Comparison of ENCODE assay signal across 13 mouse cellular contexts in genomic region chr14:45615776-45616175, GRCm38 (mm10).
"Had no signal": no experiment of that assay in that cellular context is flagged by ENCODE, and none has a peak within 500 bp of the region (broad histone marks: within the 10 kb centered on the region; RNA-seq: fewer than 3 reads in every experiment).

No protein-coding gene starts in this region.

- H3K27ac ChIP-seq: limb, embryonic 12.5 days; limb, embryonic 15.5 days; liver, embryonic 12.5 days; liver, embryonic 15.5 days had no signal

- H3K4me2 ChIP-seq: limb, embryonic 12.5 days; limb, embryonic 15.5 days; liver, embryonic 12.5 days; liver, embryonic 15.5 days; midbrain, embryonic 11.5 days had no signal

- H3K9me3 ChIP-seq: limb, embryonic 12.5 days; limb, embryonic 15.5 days; liver, embryonic 12.5 days; liver, embryonic 15.5 days had no signal

- H3K27me3 ChIP-seq: limb, embryonic 12.5 days; limb, embryonic 15.5 days; liver, embryonic 12.5 days; liver, embryonic 15.5 days had no signal

- ATAC-seq: liver, embryonic 12.5 days had no signal

- H3K9ac ChIP-seq: limb, embryonic 12.5 days; limb, embryonic 15.5 days; liver, embryonic 12.5 days; liver, embryonic 15.5 days had no signal

- DNase-seq: kidney, postnatal 14 days; kidney, postnatal 4 days; left cerebral cortex, postnatal 4 days; lung, adult 2 months; lung, postnatal 14 days; lung, postnatal 4 days; midbrain, embryonic 14.5 days; thymus, postnatal 36 days had no signal

- H3K4me1 ChIP-seq: limb, embryonic 15.5 days; liver, embryonic 15.5 days had no signal

- H3K4me3 ChIP-seq: limb, embryonic 12.5 days; limb, embryonic 15.5 days; liver, embryonic 12.5 days; liver, embryonic 15.5 days had no signal
